Mouse (Mus musculus) brown adipose tissue, adult 24 weeks (tissue): ENCODE results near the gene Plekha6. TPM values are rescaled to one million over a fixed set of nuclear protein-coding genes. Genes with fewer than 3 reads are reported as not detected.

Experiments used
- H3K27ac ChIP-seq: fragments of 200-500 bp; replicated peaks from 2 replicates; pipeline ENCODE4 v1.5.1; 2012; ENCODE audit warnings: low read depth, mild to moderate bottlenecking, low read length
- H3K4me1 ChIP-seq: fragments of 200-500 bp; 2 replicates; pipeline ENCODE4 v1.6.1; 2012; ENCODE audit warnings: low read length, mixed read lengths; ENCODE audit not compliant: control insufficient read depth, insufficient read depth, insufficient read length
- H3K4me3 ChIP-seq: fragments of 200-500 bp; 2 replicates; pipeline ENCODE4 v1.5.1; 2012; ENCODE audit warnings: low read depth, mild to moderate bottlenecking, low read length, moderate library complexity; ENCODE audit not compliant: insufficient read depth
- polyA plus RNA-seq: library from polyadenylated mRNA; stranded (reverse); fragments of >200 nt; gene quantifications from 2 replicates; pipeline ENCODE4 v1.2.4, GENCODE M21; 2012; ENCODE audit not compliant: missing spikeins, insufficient read depth, insufficient read length

Gene Plekha6
- polyA plus RNA-seq, 1 experiment, result 4.2 TPM

- Histone ChIP-seq H3K4me3 (no peak overlapping the region), H3K27ac (no peak overlapping the region), H3K4me1 (peaks cover 14% of the 10 kb centered on the region)
Observed at GRCm38 (mm10) chr1:133251625-133252034, 87.6 kb downstream of the Plekha6 start.

GRCm38 (mm10) chr1:133252251-133252650 is 88.2 kb downstream of the Plekha6 start:
- Histone ChIP-seq H3K4me3 (no peak overlapping the region), H3K4me1 (peaks cover 10% of the 10 kb centered on the region), H3K27ac (no peak overlapping the region)

- Histone ChIP-seq H3K4me1 (peaks cover 6% of the 10 kb centered on the region; the same call in 1 of the 2 replicates), H3K27ac (no peak overlapping the region), H3K4me3 (no peak overlapping the region)
Observed at GRCm38 (mm10) chr1:133252801-133253531, 89.0 kb downstream of the Plekha6 start.

GRCm38 (mm10) chr1:133253532-133253866 is 89.5 kb downstream of the Plekha6 start:
- Histone ChIP-seq H3K4me1 (peaks cover 6% of the 10 kb centered on the region; the same call in 1 of the 2 replicates), H3K27ac (no peak overlapping the region)

GRCm38 (mm10) chr1:133254226-133254625 is 90.2 kb downstream of the Plekha6 start:
- Histone ChIP-seq H3K27ac (no peak overlapping the region), H3K4me1 (peaks cover 6% of the 10 kb centered on the region; the same call in 1 of the 2 replicates)

More at GRCm38 (mm10) chr1:133253532-133253866, 89.5 kb downstream of the Plekha6 start:
- H3K4me3 ChIP-seq, result no peak overlapping the region

GRCm38 (mm10) chr1:133254856-133255764 is 91.1 kb downstream of the Plekha6 start:
- no peak overlapping the region for H3K4me3 ChIP-seq
- H3K4me1 ChIP-seq, result peaks cover 6% of the 10 kb centered on the region; the same call in 1 of the 2 replicates
- H3K27ac ChIP-seq, result no peak overlapping the region

More at GRCm38 (mm10) chr1:133254226-133254625, 90.2 kb downstream of the Plekha6 start:
- no peak overlapping the region for H3K4me3 ChIP-seq

GRCm38 (mm10) chr1:133255776-133256175 is 91.8 kb downstream of the Plekha6 start:
- H3K4me1 ChIP-seq, result peaks cover 6% of the 10 kb centered on the region; the same call in 1 of the 2 replicates
- no peak overlapping the region for H3K27ac ChIP-seq
- no peak overlapping the region for H3K4me3 ChIP-seq

GRCm38 (mm10) chr1:133256347-133256746 is 92.3 kb downstream of the Plekha6 start:
- H3K27ac ChIP-seq, result no peak overlapping the region
- H3K4me1 ChIP-seq, result peaks cover 6% of the 10 kb centered on the region; the same call in 1 of the 2 replicates
- H3K4me3 ChIP-seq, result no peak overlapping the region

- Histone ChIP-seq H3K27ac (no peak overlapping the region), H3K4me1 (no peaks in the 10 kb centered on the region), H3K4me3 (no peak overlapping the region)
Observed at GRCm38 (mm10) chr1:133258694-133259093, 94.7 kb downstream of the Plekha6 start.

- Histone ChIP-seq H3K27ac (no peak overlapping the region), H3K4me3 (no peak overlapping the region)
Observed at GRCm38 (mm10) chr1:133262628-133263027, 98.6 kb downstream of the Plekha6 start.

GRCm38 (mm10) chr1:133263134-133263533 is 99.1 kb downstream of the Plekha6 start:
- H3K27ac ChIP-seq, result no peak overlapping the region
- H3K4me3 ChIP-seq, result no peak overlapping the region
- no peaks in the 10 kb centered on the region for H3K4me1 ChIP-seq

More at GRCm38 (mm10) chr1:133262628-133263027, 98.6 kb downstream of the Plekha6 start:
- H3K4me1 ChIP-seq, result no peaks in the 10 kb centered on the region

GRCm38 (mm10) chr1:133264367-133264766 is 100.4 kb downstream of the Plekha6 start:
- no peak overlapping the region for H3K27ac ChIP-seq

GRCm38 (mm10) chr1:133265114-133265766 is 101.2 kb downstream of the Plekha6 start:
- H3K4me1 ChIP-seq, result no peaks in the 10 kb centered on the region
- no peak overlapping the region for H3K27ac ChIP-seq
- H3K4me3 ChIP-seq, result no peak overlapping the region

More at GRCm38 (mm10) chr1:133264367-133264766, 100.4 kb downstream of the Plekha6 start:
- Histone ChIP-seq H3K4me3 (no peak overlapping the region), H3K4me1 (no peaks in the 10 kb centered on the region)

GRCm38 (mm10) chr1:133267094-133267493 is 103.1 kb downstream of the Plekha6 start:
- no peak overlapping the region for H3K27ac ChIP-seq
- no peaks in the 10 kb centered on the region for H3K4me1 ChIP-seq
- H3K4me3 ChIP-seq, result no peak overlapping the region
